Mouse (Mus musculus) hindbrain, embryonic 16.5 days (tissue): ENCODE measurements around the gene Abcf3. TPM values are rescaled to one million over a fixed set of nuclear protein-coding genes. Genes with fewer than 3 reads are reported as not detected.

Experiments used
- ATAC-seq: fragments of 200-750 bp; cut with Nextera tagmentation; 2 replicates; pipeline ENCODE4 v1.8.0; 2017; ENCODE audit warnings: moderate TSS enrichment, moderate library complexity
- H3K27ac ChIP-seq: fragments of 300-500 bp; sonication (generic); 2 replicates; pipeline ENCODE4 v1.5.1; 2014; ENCODE audit warnings: low read depth, mild to moderate bottlenecking, control low read depth, low read length, moderate library complexity
- H3K27me3 ChIP-seq: fragments of 300-500 bp; sonication (generic); replicated peaks from 2 replicates; pipeline ENCODE4 v1.6.1; 2014; ENCODE audit warnings: low read length; ENCODE audit not compliant: control insufficient read depth, insufficient read depth
- H3K36me3 ChIP-seq: fragments of 300-500 bp; sonication (generic); 2 replicates; pipeline ENCODE4 v1.6.1; 2014; ENCODE audit warnings: mild to moderate bottlenecking, low read length, moderate library complexity, mixed read lengths; ENCODE audit not compliant: control insufficient read depth, insufficient read depth
- H3K4me1 ChIP-seq: fragments of 300-500 bp; sonication (generic); 2 replicates; pipeline ENCODE4 v1.6.1; 2014; ENCODE audit warnings: low read depth, low read length; ENCODE audit not compliant: control insufficient read depth, insufficient read depth
- H3K4me2 ChIP-seq: fragments of 300-500 bp; sonication (generic); 2 replicates; pipeline ENCODE4 v1.6.1; 2014; ENCODE audit warnings: mild to moderate bottlenecking, low read length, control low read depth, moderate library complexity
- H3K4me3 ChIP-seq: fragments of 300-500 bp; sonication (generic); 2 replicates; pipeline ENCODE4 v1.5.1; 2014; ENCODE audit warnings: mild to moderate bottlenecking, low read length, control low read depth, moderate library complexity
- H3K9ac ChIP-seq: fragments of 300-500 bp; sonication (generic); 2 replicates; pipeline ENCODE4 v1.6.1; 2014; ENCODE audit warnings: low read depth, mild to moderate bottlenecking, control low read depth, low read length, moderate library complexity
- H3K9me3 ChIP-seq: fragments of 300-500 bp; sonication (generic); 2 replicates; pipeline ENCODE4 v1.6.1; 2014; ENCODE audit warnings: mild to moderate bottlenecking, low read length, moderate library complexity; ENCODE audit not compliant: control insufficient read depth
- WGBS: fragments of 180-500 bp; shearing (Covaris S2); extraction: QIAGEN DNeasy Blood & Tissue Kit; methylation state at CpG from one replicate; pipeline ENCODE4 v1.1.7; 2014; 5-methylcytosine and 5-hydroxymethylcytosine counted together
- polyA plus RNA-seq: library from polyadenylated mRNA; unstranded; fragments of >200 nt; fragmentation: Nextera tagmentation; extraction: Ambion mirVana; gene quantifications from 2 replicates; pipeline ENCODE4 v1.2.1, GENCODE M21; 2015

Abcf3 gene
- polyA plus RNA-seq, 1 experiment from 2014 or later = 81.0 TPM

GRCm38 (mm10) chr16:20537071-20537471 lies 11.3 kb upstream of the Abcf3 start:
- Histone ChIP-seq H3K36me3 (peaks cover 25% of the 10 kb centered on the region), H3K4me2 (peak overlapping the region; percentile 69), H3K4me1 (peaks cover 26% of the 10 kb centered on the region), H3K9ac (peak overlapping the region; percentile 31), H3K4me3 (peak overlapping the region; percentile 81), H3K9me3 (no peaks in the 10 kb centered on the region), H3K27me3 (no peaks in the 10 kb centered on the region), H3K27ac (peak overlapping the region; percentile 11; the same call in 1 of the 2 replicates)
- no peak for ATAC-seq
- WGBS = 23% methylated on average over 5 of the region's 5 CpGs

GRCm38 (mm10) chr16:20537601-20538320 lies 10.6 kb upstream of the Abcf3 start:
- H3K27me3 ChIP-seq = no peaks in the 10 kb centered on the region
- WGBS = 44% methylated on average over 6 of the region's 6 CpGs
- no peak for ATAC-seq
- peak overlapping the region; percentile 31 for H3K9ac ChIP-seq
- H3K4me2 ChIP-seq = peak overlapping the region; percentile 69
- peaks cover 31% of the 10 kb centered on the region for H3K36me3 ChIP-seq
- H3K9me3 ChIP-seq = no peaks in the 10 kb centered on the region
- H3K4me1 ChIP-seq = peaks cover 26% of the 10 kb centered on the region
- no peak overlapping the region for H3K27ac ChIP-seq
- peak overlapping the region; percentile 81 for H3K4me3 ChIP-seq

- Histone ChIP-seq H3K4me3 (no peak overlapping the region), H3K27me3 (no peaks in the 10 kb centered on the region), H3K4me2 (no peak overlapping the region), H3K27ac (no peak overlapping the region), H3K9ac (no peak overlapping the region), H3K36me3 (peaks cover 36% of the 10 kb centered on the region), H3K4me1 (peaks cover 26% of the 10 kb centered on the region), H3K9me3 (no peaks in the 10 kb centered on the region)
- 73% methylated on average over 3 of the region's 3 CpGs for WGBS
- no peak for ATAC-seq
Measured at GRCm38 (mm10) chr16:20539649-20540048, 8.7 kb upstream of the Abcf3 start.

GRCm38 (mm10) chr16:20540438-20540837 lies 7.9 kb upstream of the Abcf3 start:
- Histone ChIP-seq H3K4me3 (no peak overlapping the region), H3K27ac (no peak overlapping the region), H3K27me3 (no peaks in the 10 kb centered on the region), H3K4me1 (peaks cover 26% of the 10 kb centered on the region), H3K4me2 (no peak overlapping the region), H3K9ac (no peak overlapping the region), H3K9me3 (no peaks in the 10 kb centered on the region), H3K36me3 (peaks cover 40% of the 10 kb centered on the region)
- WGBS = 94% methylated on average over 4 of the region's 4 CpGs
- no peak for ATAC-seq

- H3K27ac ChIP-seq = no peak overlapping the region
- H3K4me1 ChIP-seq = peaks cover 17% of the 10 kb centered on the region
- no peaks in the 10 kb centered on the region for H3K9me3 ChIP-seq
- H3K4me3 ChIP-seq = no peak overlapping the region
- H3K9ac ChIP-seq = no peak overlapping the region
- no peak for ATAC-seq
- H3K27me3 ChIP-seq = no peaks in the 10 kb centered on the region
- no peak overlapping the region for H3K4me2 ChIP-seq
- WGBS = 91% methylated on average over 10 of the region's 10 CpGs
- H3K36me3 ChIP-seq = peaks cover 35% of the 10 kb centered on the region
Measured at GRCm38 (mm10) chr16:20545696-20546095, 2.7 kb upstream of the Abcf3 start.

- H3K36me3 ChIP-seq = peaks cover 38% of the 10 kb centered on the region
Measured at GRCm38 (mm10) chr16:20547423-20547822, 954 bp upstream of the Abcf3 start.

GRCm38 (mm10) chr16:20549161-20549560 lies 784 bp downstream of the Abcf3 start:
- no peak for ATAC-seq
- Histone ChIP-seq H3K9ac (peak overlapping the region; percentile 91), H3K36me3 (peaks cover 36% of the 10 kb centered on the region), H3K4me2 (peak overlapping the region; percentile 89), H3K27me3 (no peaks in the 10 kb centered on the region), H3K9me3 (no peaks in the 10 kb centered on the region), H3K4me1 (peaks cover 17% of the 10 kb centered on the region), H3K27ac (no peak overlapping the region), H3K4me3 (peak overlapping the region; percentile 88)
- WGBS = 53% methylated on average over 9 of the region's 9 CpGs

More at GRCm38 (mm10) chr16:20547423-20547822, 954 bp upstream of the Abcf3 start:
- peaks cover 17% of the 10 kb centered on the region for H3K4me1 ChIP-seq
- H3K27ac ChIP-seq = peak overlapping the region; percentile 81; the same call in 1 of the 2 replicates
- no peak overlapping the region for H3K9ac ChIP-seq
- H3K27me3 ChIP-seq = no peaks in the 10 kb centered on the region
- peak overlapping the region; percentile 75 for H3K4me2 ChIP-seq
- peak overlapping the region; percentile 88 for H3K4me3 ChIP-seq
- 63% methylated on average over 5 of the region's 5 CpGs for WGBS
- ATAC-seq = no peak
- no peaks in the 10 kb centered on the region for H3K9me3 ChIP-seq

GRCm38 (mm10) chr16:20551691-20552090 lies 3.3 kb downstream of the Abcf3 start:
- Histone ChIP-seq H3K27ac (no peak overlapping the region), H3K36me3 (peaks cover 40% of the 10 kb centered on the region), H3K27me3 (no peaks in the 10 kb centered on the region), H3K9me3 (no peaks in the 10 kb centered on the region), H3K4me3 (no peak overlapping the region), H3K9ac (no peak overlapping the region), H3K4me1 (peaks cover 17% of the 10 kb centered on the region), H3K4me2 (no peak overlapping the region)
- WGBS = over 99% methylated on average over 5 of the region's 5 CpGs
- ATAC-seq = no peak

- no peaks in the 10 kb centered on the region for H3K27me3 ChIP-seq
- H3K9me3 ChIP-seq = no peaks in the 10 kb centered on the region
- H3K4me2 ChIP-seq = no peak overlapping the region
- ATAC-seq = no peak
- H3K9ac ChIP-seq = no peak overlapping the region
- 95% methylated on average over 1 of the region's 1 CpGs for whole genome bisulfite sequencing
- H3K4me1 ChIP-seq = peaks cover 16% of the 10 kb centered on the region
- no peak overlapping the region for H3K4me3 ChIP-seq
- H3K36me3 ChIP-seq = peaks cover 43% of the 10 kb centered on the region
- no peak overlapping the region for H3K27ac ChIP-seq
Measured at GRCm38 (mm10) chr16:20552594-20552993, 4.2 kb downstream of the Abcf3 start.
